Mouse (Mus musculus) testis, adult 10 weeks (tissue): ENCODE data around the gene Anxa5. TPM values are rescaled to one million over a fixed set of nuclear protein-coding genes. Genes with fewer than 3 reads are reported as not detected.

Experiments used
- polyA plus RNA-seq: library from polyadenylated mRNA; stranded (reverse); fragments of 350-450 nt; fragmentation: Illumina TruSeq; extraction: RNeasy Lipid Tissue Mini Kit (QIAGEN cat#74804); gene quantifications from one replicate; pipeline ENCODE4 v1.2.3, GENCODE M21; 2014; ENCODE audit warnings: low read depth, low replicate concordance

Gene Anxa5
- 16.8 TPM for polyA plus RNA-seq

DNA sequence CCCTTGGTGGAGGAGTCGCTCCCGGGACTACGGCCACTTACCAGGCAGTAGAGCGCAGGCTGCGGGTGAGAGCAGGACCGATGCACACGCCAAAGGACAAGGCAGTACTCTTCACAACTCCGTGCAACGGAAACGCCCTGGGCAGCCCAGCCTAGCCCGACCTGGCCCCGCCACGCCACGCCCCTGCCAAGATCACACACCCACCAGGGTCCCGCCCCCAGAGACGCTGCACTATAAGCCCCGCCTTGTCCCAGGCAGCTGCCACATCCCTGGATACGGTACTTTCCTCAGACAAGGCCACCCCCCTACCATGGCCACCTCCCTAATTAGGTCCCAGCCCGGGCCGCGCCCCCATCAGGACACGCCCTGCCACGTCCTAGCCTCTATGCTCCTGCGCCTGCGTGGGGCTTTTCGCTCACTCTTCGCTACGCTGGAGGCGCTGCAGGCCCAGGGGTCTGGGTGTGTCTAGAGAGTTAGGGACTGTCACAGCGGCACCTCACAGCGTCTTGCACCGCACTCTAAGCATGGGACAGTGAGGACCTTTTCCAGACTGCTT lies at the start of gene Anxa5, which contains the start of gene 1810062G17Rik:
Anxa5 (minus strand) TSS at position 363 of the 556 bp plus-strand sequence.
1810062G17Rik (plus strand) TSS at position 406 of the 556 bp plus-strand sequence.

DNA sequence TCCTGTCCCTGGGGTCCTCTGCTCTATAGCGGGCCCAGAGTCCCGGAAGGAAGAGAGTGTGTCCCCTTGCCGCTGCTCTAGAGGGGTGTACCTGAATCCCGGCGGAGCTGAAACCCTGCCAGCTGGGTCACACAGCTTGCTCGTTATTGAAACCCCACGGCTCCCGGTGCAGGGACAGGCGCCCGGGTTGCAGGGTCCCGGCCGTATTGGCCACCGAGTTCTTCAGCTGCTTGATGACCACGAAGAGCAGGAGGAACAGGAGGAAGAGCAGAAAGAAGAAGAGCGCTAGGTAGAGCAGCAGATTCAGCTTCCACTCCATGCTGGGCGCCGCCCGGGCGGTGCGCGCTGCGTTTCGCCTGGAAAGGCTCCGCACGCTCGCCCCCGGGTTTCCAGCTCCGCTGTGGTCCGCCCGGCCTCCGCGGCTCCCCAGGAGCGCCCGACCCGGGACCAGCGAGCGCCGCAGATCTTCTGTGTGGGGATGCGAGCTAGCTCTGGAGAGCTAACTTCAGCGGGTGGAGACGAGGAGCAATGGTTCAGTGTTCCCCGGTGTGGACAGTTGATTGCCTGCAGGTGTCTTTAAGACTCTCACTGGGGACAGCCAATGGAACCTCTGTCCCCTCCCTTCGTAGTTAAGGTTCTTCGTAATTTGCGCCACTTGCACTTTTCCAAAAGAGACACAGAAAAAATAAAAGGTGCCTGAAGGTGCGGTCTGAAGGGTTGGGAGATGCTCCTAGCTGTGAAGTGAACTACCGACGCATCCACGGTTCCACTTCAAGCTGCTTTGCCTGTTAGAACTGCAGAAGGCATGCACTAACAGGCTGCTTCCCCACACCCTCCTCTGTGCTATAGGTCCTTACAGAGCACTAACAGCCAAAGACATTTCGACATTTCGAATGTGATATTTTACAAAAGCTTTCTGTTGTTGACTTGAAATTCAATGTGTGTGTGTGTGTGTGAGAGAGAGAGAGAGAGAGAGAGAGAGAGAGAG lies 45.7 kb upstream of the Anxa5 start, which contains the start of gene Gm11549:
Gm11549 (minus strand) TSS at position 741 of the 988 bp plus-strand sequence.

Other genes with a start within 250 kb of the Anxa5 start
- not detected for gene 1810062G17Rik, start within 50 bp of the Anxa5 start, polyA plus RNA-seq
- gene Gm11549, start 45.9 kb upstream of the Anxa5 start, polyA plus RNA-seq, result 0.18 TPM
- 90.7 TPM for gene Exosc9, start 76.7 kb upstream of the Anxa5 start, polyA plus RNA-seq
- gene Ccna2, start 96.3 kb upstream of the Anxa5 start, polyA plus RNA-seq, result 16.4 TPM
- gene Bbs7, start 137.6 kb upstream of the Anxa5 start, polyA plus RNA-seq, result 127 TPM
- 1.1 TPM for gene Trpc3, start 214.3 kb upstream of the Anxa5 start, polyA plus RNA-seq